Mouse (Mus musculus): ENCODE results near the gene Gnao1. TPM values are rescaled to one million over a fixed set of nuclear protein-coding genes. Genes with fewer than 3 reads are reported as not detected.

Gene Gnao1
- polyA plus RNA-seq, 1 experiment = 11.9 TPM

DNA sequence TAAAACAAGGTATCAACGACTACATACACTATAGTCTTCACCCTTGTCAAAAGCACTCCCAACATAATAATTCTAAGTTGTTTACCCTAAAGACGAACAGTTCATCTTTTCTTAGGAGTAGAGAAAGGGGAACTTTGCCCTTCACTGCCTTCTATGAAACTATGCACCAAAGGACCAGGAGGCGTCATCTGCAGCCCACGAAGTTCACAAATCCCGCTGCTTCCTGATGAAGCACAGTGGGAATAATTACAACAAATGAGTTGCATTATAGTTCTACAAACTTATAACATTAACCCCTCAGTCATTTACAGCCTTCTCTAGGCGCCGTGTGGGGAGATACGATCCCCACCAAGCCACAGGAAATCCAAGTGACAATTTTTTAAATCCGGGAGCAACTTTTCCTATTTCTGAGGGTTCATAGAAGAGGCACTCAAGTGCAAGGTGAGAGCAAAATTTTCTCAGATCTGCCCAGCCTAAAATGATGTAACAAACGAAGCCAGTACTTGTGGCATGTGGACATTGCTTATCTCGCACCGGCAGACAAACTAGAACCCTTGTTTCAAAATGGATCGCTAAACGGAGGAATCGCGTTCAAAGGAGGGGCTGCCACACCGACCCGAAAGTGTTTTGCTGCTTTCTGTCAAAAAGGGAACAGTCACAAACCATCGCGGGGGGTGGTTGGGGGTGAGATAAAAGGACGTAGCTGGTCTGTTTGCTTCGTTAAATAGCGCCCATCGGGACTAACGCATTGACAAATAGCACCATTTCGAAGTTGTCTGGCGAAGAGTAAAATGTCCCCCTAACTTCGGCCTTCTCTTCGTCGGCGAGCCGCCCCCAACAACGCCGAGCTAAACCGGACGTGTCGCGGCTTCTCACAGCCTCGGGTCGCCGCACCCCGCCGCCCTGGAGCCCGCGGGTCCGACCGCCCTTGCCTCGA, 201.6 kb downstream of the Gnao1 start:
- no peak for TF ChIP-seq POLR2A (IDR thresholded peaks at IDR 0.05; ENCODE audit: low read depth, low read length)
- Histone ChIP-seq H3K4me3 (ENCODE audit: insufficient read depth, low read length) (peak overlapping the region; percentile 89), H3K4me1 (ENCODE audit: control insufficient read depth, insufficient read depth, low read length) (peaks cover 11% of the 10 kb centered on the region), H3K27ac (ENCODE audit: insufficient read depth, low read length) (peak overlapping the region; percentile 88)

DNA sequence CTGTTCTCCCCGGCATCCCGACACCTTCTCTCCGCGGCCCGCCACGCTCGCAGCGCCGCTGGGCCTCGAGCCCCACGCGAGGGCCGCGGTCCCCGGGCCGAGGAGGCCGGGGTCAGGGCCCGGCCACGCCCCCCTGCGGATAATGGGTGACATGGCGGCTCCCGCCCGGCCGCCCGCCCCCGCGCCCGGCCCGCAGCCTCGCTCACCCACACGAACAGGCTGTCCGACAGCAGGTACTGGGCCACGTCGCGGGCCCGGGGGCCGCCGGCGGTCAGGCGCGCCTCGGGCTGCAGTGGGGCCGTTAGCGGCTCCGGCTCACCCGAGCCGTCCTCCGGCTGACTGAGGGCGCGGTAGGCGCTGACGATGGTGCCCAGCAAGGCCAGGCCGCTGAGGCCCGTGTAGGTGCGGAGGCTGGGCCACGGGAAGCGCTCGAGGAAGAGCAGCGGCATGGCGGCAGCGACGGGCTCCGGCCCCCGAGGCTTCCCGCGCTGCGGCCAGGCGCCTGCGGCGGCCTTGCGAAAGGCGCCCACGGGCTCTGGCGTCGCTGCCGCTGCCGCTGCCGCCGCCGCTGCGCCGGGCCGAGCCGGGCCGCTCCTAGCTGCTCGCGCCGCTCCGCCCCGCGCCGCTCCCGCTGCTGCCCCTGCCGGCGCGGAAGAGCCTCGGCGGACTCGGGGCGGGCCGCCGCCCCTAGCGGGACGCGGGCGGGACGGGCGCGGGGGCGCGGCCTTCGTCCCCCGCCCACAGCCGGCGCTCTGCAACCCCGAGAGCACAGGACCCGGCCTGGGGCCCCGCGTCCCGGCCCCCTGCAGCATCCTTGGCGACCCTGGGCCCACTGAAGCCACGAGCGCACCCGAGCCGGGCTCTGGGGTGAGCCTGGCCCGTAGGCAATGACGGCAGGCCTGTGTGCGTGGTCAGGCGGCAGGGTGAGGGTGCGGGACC, 202.5 kb downstream of the Gnao1 start, which contains the start of gene Amfr:
TSS of gene Amfr (minus strand) at position 830 of the 939 bp plus-strand sequence.
- H3K4me3 ChIP-seq (ENCODE audit: insufficient read depth, low read length) = peak within 1 kb of the TSS; percentile 89
- H3K27ac ChIP-seq (ENCODE audit: insufficient read depth, low read length) = peak within 1 kb of the TSS; percentile 88
- peaks cover 11% of the 10 kb centered on the region for H3K4me1 ChIP-seq (ENCODE audit: control insufficient read depth, insufficient read depth, low read length)
- no peak for TF ChIP-seq CTCF (IDR thresholded peaks at IDR 0.05; ENCODE audit: borderline replicate concordance, insufficient read depth, low read length)
- peak; percentile 50 for TF ChIP-seq POLR2A (IDR thresholded peaks at IDR 0.05; ENCODE audit: low read depth, low read length)

DNA sequence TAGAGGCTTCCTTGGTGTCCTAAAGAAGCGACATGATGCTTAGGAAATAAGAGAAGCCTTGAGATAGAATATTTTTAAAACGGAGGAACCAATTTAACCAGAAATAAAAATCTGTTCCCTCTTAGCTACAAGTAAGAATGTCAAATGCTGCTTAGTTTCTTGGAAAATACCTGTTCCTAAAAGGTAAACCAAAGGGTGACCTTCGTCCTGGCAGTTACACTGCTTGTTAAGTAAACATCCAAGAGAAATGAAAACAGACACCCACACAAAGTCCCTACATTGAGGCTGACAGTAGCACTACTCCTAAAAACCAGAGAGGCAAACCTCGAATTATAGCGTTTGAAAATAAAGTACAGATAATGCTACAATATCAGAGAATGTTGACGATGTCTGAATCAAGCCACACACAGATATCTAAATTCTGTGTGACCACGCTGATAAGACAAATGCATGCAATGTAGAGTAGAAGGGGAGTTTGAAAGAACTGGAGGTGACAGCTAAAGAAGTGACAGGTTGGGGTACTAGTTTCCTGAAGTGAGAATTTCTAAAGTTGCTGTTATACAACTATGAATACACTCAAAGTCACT, 203.4 kb downstream of the Gnao1 start:
- no peak for TF ChIP-seq CTCF (IDR thresholded peaks at IDR 0.05; ENCODE audit: borderline replicate concordance, insufficient read depth, low read length)
- no peak for TF ChIP-seq POLR2A (IDR thresholded peaks at IDR 0.05; ENCODE audit: low read depth, low read length)
- Histone ChIP-seq H3K4me1 (ENCODE audit: control insufficient read depth, insufficient read depth, low read length) (peaks cover 11% of the 10 kb centered on the region), H3K4me3 (ENCODE audit: insufficient read depth, low read length) (peak overlapping the region; percentile 65), H3K27ac (ENCODE audit: insufficient read depth, low read length) (0 out of 2 replicates have a peak overlapping the region, but pooled peaks have one; percentile 32)

Other genes starting within 250 kb of the Gnao1 start
- gene Amfr, start 202.9 kb downstream of the Gnao1 start, polyA plus RNA-seq (2011; ENCODE audit: insufficient read length, low read depth, missing spikeins) = 91.0 and 96.3 TPM in 2 replicates
- gene Nudt21, start 227.1 kb downstream of the Gnao1 start, polyA plus RNA-seq (2011; ENCODE audit: insufficient read length, low read depth, missing spikeins) = 108 and 120 TPM in 2 replicates
- 23.1 and 27.8 TPM in 2 replicates for gene Ogfod1, start 227.2 kb downstream of the Gnao1 start, polyA plus RNA-seq (2011; ENCODE audit: insufficient read length, low read depth, missing spikeins)